Mouse (Mus musculus): ENCODE results near the gene Il34.

DNA sequence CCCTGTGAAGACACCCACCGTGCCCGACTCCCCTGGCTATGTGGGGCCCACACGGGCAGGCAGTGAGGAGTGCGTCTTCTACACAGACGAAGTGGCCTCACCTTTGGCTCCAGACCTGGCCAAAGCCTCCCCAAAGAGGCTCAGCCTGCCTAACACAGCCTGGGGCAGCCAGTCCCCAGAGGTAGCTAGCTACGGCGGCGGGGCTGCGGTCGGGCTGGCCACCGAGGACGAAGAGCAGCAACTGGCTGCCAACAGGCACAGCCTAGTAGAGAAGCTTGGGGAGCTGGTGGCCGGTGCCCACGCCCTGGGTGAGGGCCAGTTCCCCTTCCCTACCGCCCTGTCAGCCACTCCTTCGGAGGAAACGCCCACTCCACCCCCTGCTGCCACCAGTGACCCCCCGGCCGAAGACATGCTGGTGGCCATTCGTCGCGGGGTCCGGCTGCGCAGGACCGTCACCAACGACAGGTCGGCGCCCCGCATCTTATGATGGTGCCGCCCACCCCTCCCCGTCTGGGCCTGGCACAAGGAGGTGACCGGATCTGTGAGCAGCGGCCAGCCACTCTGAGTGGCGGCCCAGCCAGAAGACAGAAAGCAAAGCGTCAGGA, 67.0 kb downstream of the Il34 start:
- no peak for TF ChIP-seq CTCF (IDR thresholded peaks at IDR 0.05; ENCODE audit: control insufficient read depth, insufficient read depth, insufficient replicate concordance, low read depth, low read length)
- TF ChIP-seq POLR2A (IDR thresholded peaks at IDR 0.05; ENCODE audit: control insufficient read depth, low read depth, low read length) = no peak
